Mouse (Mus musculus): ENCODE measurements around the gene Elmo1. TPM values are rescaled to one million over a fixed set of nuclear protein-coding genes. Genes with fewer than 3 reads are reported as not detected.

Elmo1 gene
- total and polyA plus RNA-seq, 3 experiments: 23.1 to 50.2 (median 32.2) TPM

DNA sequence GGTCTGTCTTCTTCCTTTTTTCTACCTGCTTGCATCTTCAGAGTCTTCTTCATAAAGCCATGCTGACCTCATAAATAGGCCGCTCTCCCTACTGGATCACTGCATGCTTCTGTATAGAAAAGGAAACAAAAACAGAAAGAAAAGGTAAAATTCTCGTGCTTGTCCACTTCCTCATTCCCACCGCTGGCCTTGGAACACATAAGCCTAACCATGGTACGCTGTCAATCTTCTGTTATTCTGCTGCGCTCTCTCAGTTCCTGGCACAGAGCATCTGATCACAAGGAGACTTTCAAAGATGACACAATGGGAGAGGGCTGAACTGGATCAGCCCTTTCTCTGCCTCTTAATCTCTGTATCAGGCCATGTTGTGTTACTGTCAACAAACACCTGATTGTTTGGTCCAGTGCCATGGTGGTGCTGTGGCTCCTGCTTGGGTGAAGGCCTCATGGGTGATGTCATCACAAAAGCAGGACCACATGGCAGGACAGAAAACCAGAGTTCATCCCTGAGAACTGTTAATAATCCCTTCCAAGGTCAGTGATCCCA is 17.6 kb downstream of the Elmo1 start:
- dilution Hi-C loops (cut with MboI; ENCODE audit: extremely low pct_ligation_motif_present, extremely low pct_unique_long_range_greater_than_20kb, low sequenced_read_pairs) (no loop called here), in situ Hi-C loops (cut with MboI; ENCODE audit: low pct_ligation_motif_present, low pct_unique_long_range_greater_than_20kb, low sequenced_read_pairs) (loop anchor here (5.0 to 25.0 kb wide), 2 partner anchors 74 to 1054 kb away; no protein-coding TSS in a partner anchor)
- H3K9me3 ChIP-seq (replicated peaks; ENCODE audit: low read length): no peaks in the 10 kb centered on the region

GRCm38 (mm10) chr13:20108956-20109355 is 18.6 kb downstream of the Elmo1 start:
- Histone ChIP-seq H3K4me3 (replicated peaks in 1 of 3; ENCODE audit: low read depth in 2 of 3, low read length in 2 of 3, poor library complexity in 1 of 3) (no peak overlapping the region), H3K27me3 (replicated peaks) (no peaks in the 10 kb centered on the region), H3K36me3 (replicated peaks in 1 of 2; ENCODE audit: control insufficient read depth in 1 of 2, insufficient read depth in 1 of 2, low read length in 1 of 2) (peaks cover 0 to 16% of the 10 kb centered on the region in 2 experiments), H3K79me2 (replicated peaks; ENCODE audit: control insufficient read depth, extremely low read depth, insufficient read depth, poor library complexity, severe bottlenecking) (peaks cover 11% of the 10 kb centered on the region), H3K4me2 (ENCODE audit: insufficient read depth, low read depth, poor library complexity, severe bottlenecking) (0 out of 2 replicates have a peak overlapping the region, but pooled peaks have one; percentile 79), H3K27ac (ENCODE audit: insufficient read depth, low read depth) (peak overlapping the region; percentile 3; the same call in 1 of the 2 replicates), H3K4me1 (ENCODE audit: control insufficient read depth in 1 of 2, insufficient read depth in 2 of 2) (peaks cover 24 to 84% of the 10 kb centered on the region in 2 experiments), H3K9ac (ENCODE audit: insufficient read depth, low read depth) (no peak overlapping the region), H3K9me3 (replicated peaks; ENCODE audit: low read length) (no peaks in the 10 kb centered on the region)
- dilution Hi-C loops (cut with MboI; ENCODE audit: extremely low pct_ligation_motif_present, extremely low pct_unique_long_range_greater_than_20kb, low sequenced_read_pairs): no loop called here
- TF ChIP-seq ZC3H11A (IDR thresholded peaks at IDR 0.05; ENCODE audit: low read depth, low read length) (no peak), ZMIZ1 (IDR thresholded peaks at IDR 0.05; ENCODE audit: low read depth, low read length) (no peak), HCFC1 (IDR thresholded peaks at IDR 0.05; ENCODE audit: low read depth, low read length) (no peak), TCF12 (IDR thresholded peaks at IDR 0.05; ENCODE audit: low read depth, low read length) (no peak), NELFE (IDR thresholded peaks at IDR 0.05; ENCODE audit: low read depth, low read length) (no peak), ETS1 (conservative IDR thresholded peaks at IDR 0.05; ENCODE audit: low read depth, low read length) (no peak), MEF2A (IDR thresholded peaks at IDR 0.05; ENCODE audit: borderline replicate concordance, low read depth, low read length) (no peak), RAD21 (IDR thresholded peaks at IDR 0.05; ENCODE audit: low read depth, low read length) (no peak), SIN3A (IDR thresholded peaks at IDR 0.05; ENCODE audit: low read length) (no peak), UBTF (IDR thresholded peaks at IDR 0.05; ENCODE audit: low read depth, low read length) (no peak), USF1 (IDR thresholded peaks at IDR 0.05; ENCODE audit: low read depth, low read length) (no peak), MAX (IDR thresholded peaks at IDR 0.05; ENCODE audit: low read length) (no peak), ELF1 (IDR thresholded peaks at IDR 0.05; ENCODE audit: low read depth, low read length) (no peak), JUN (IDR thresholded peaks at IDR 0.05; ENCODE audit: insufficient read depth, low read depth, low read length) (no peak), POLR2A (IDR thresholded peaks at IDR 0.05; ENCODE audit: low read depth, low read length) (no peak)
- in situ Hi-C loops (cut with MboI; ENCODE audit: low pct_ligation_motif_present, low pct_unique_long_range_greater_than_20kb, low sequenced_read_pairs): loop anchor here (5.0 to 25.0 kb wide), 2 partner anchors 73 to 1053 kb away; no protein-coding TSS in a partner anchor
- DNase-seq (ENCODE audit: extremely low read depth): peak; percentile 49

More for the DNA sequence above, 17.6 kb downstream of the Elmo1 start:
- Histone ChIP-seq H3K4me1 (ENCODE audit: control insufficient read depth in 1 of 2, insufficient read depth in 2 of 2) (peaks cover 20 to 84% of the 10 kb centered on the region in 2 experiments), H3K9ac (ENCODE audit: insufficient read depth, low read depth) (no peak overlapping the region), H3K27ac (ENCODE audit: insufficient read depth, low read depth) (peak overlapping the region; percentile 4; the same call in 1 of the 2 replicates), H3K36me3 (replicated peaks in 1 of 2; ENCODE audit: control insufficient read depth in 1 of 2, insufficient read depth in 1 of 2, low read length in 1 of 2) (peaks cover 0 to 16% of the 10 kb centered on the region in 2 experiments), H3K27me3 (replicated peaks) (no peaks in the 10 kb centered on the region), H3K79me2 (replicated peaks; ENCODE audit: control insufficient read depth, extremely low read depth, insufficient read depth, poor library complexity, severe bottlenecking) (peaks cover 6% of the 10 kb centered on the region; the same call in 1 of the 2 replicates), H3K4me3 (replicated peaks in 1 of 3; ENCODE audit: low read depth in 2 of 3, low read length in 2 of 3, poor library complexity in 1 of 3) (no peak overlapping the region), H3K4me2 (ENCODE audit: insufficient read depth, low read depth, poor library complexity, severe bottlenecking) (peak overlapping the region; percentile 11; the same call in 1 of the 2 replicates)
- DNase-seq (ENCODE audit: extremely low read depth): no peak
- peak; percentile 16; the same call in 1 of the 2 replicates for TF ChIP-seq ETS1 (conservative IDR thresholded peaks at IDR 0.05; ENCODE audit: low read depth, low read length)
- TF ChIP-seq SIN3A (IDR thresholded peaks at IDR 0.05; ENCODE audit: low read length): 0 out of 2 replicates have a peak, but pooled peaks have one; percentile 23
- no peak for TF ChIP-seq MYC (IDR thresholded peaks at IDR 0.05; ENCODE audit: low read depth, low read length)
